Mouse (Mus musculus): ENCODE results near the gene Tex2. TPM values are rescaled to one million over a fixed set of nuclear protein-coding genes. Genes with fewer than 3 reads are reported as not detected.

Tex2 gene
- polyA plus RNA-seq, 1 experiment from 2014 or later: 17.1 TPM

- Histone ChIP-seq H3K27me3 (replicated peaks; ENCODE audit: control insufficient read depth, insufficient read depth, low read length) (no peaks in the 10 kb centered on the region), H3K4me1 (replicated peaks; ENCODE audit: control insufficient read depth, insufficient read depth, low read length) (peaks cover 11% of the 10 kb centered on the region; the same call in 1 of the 2 replicates), H3K9ac (ENCODE audit: low read depth, low read length) (no peak overlapping the region), H3K36me3 (ENCODE audit: control insufficient read depth, insufficient read depth) (peaks cover 22% of the 10 kb centered on the region), H3K27ac (ENCODE audit: low read depth, low read length) (no peak overlapping the region), H3K9me3 (ENCODE audit: control insufficient read depth) (no peaks in the 10 kb centered on the region), H3K4me2 (replicated peaks; ENCODE audit: low read depth) (no peak overlapping the region), H3K4me3 (ENCODE audit: low read depth, low read length) (no peak overlapping the region)
- no peak for TF ChIP-seq CTCF (IDR thresholded peaks at IDR 0.05; ENCODE audit: low read depth)
- 93% methylated on average over 14 of the region's 14 CpGs for WGBS
- ATAC-seq: no peak
Observed at GRCm38 (mm10) chr11:106568329-106568960, 44.8 kb downstream of the Tex2 start.

- no peak for ATAC-seq
- no peak overlapping the region for H3K4me2 ChIP-seq (replicated peaks; ENCODE audit: low read depth)
- H3K9me3 ChIP-seq (ENCODE audit: control insufficient read depth): no peaks in the 10 kb centered on the region
- H3K27me3 ChIP-seq (replicated peaks; ENCODE audit: control insufficient read depth, insufficient read depth, low read length): no peaks in the 10 kb centered on the region
- H3K4me1 ChIP-seq (replicated peaks; ENCODE audit: control insufficient read depth, insufficient read depth, low read length): peaks cover under 1% of the 10 kb centered on the region; the same call in 1 of the 2 replicates
- H3K36me3 ChIP-seq (ENCODE audit: control insufficient read depth, insufficient read depth): peaks cover 22% of the 10 kb centered on the region
- no peak overlapping the region for H3K27ac ChIP-seq (ENCODE audit: low read depth, low read length)
- TF ChIP-seq CTCF (IDR thresholded peaks at IDR 0.05; ENCODE audit: low read depth): no peak
- no peak overlapping the region for H3K9ac ChIP-seq (ENCODE audit: low read depth, low read length)
- WGBS: 98% methylated on average over 8 of the region's 8 CpGs
- H3K4me3 ChIP-seq (ENCODE audit: low read depth, low read length): no peak overlapping the region
Observed at GRCm38 (mm10) chr11:106566040-106566785, 47.0 kb downstream of the Tex2 start.

- WGBS: 78% methylated on average over 12 of the region's 12 CpGs
- ATAC-seq: no peak
- Histone ChIP-seq H3K4me2 (replicated peaks; ENCODE audit: low read depth) (no peak overlapping the region), H3K9me3 (ENCODE audit: control insufficient read depth) (no peaks in the 10 kb centered on the region), H3K4me3 (ENCODE audit: low read depth, low read length) (no peak overlapping the region), H3K36me3 (ENCODE audit: control insufficient read depth, insufficient read depth) (peaks cover 22% of the 10 kb centered on the region), H3K9ac (ENCODE audit: low read depth, low read length) (no peak overlapping the region), H3K4me1 (replicated peaks; ENCODE audit: control insufficient read depth, insufficient read depth, low read length) (no peaks in the 10 kb centered on the region), H3K27me3 (replicated peaks; ENCODE audit: control insufficient read depth, insufficient read depth, low read length) (no peaks in the 10 kb centered on the region), H3K27ac (ENCODE audit: low read depth, low read length) (no peak overlapping the region)
- no peak for TF ChIP-seq CTCF (IDR thresholded peaks at IDR 0.05; ENCODE audit: low read depth)
Observed at GRCm38 (mm10) chr11:106564261-106564660, 49.0 kb downstream of the Tex2 start.

DNA sequence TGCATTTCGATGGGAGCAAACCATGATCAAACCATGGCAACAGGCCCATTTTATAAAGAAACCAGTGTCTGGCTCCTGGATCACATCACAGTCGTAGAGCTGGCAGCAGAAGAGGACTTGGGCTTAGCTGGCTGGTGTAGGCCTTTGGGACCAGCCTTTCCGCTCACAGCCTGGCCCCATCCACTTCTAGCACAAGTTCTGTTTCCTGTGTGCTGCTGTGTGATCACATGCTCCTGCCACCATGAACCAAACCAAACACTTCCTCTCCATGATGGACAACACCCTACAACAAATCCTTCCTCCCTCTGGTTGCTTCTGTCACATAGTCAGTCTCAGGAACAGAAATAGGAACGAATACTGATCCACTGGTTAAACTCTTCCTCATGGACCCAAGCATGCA is 50.5 kb downstream of the Tex2 start:
- Histone ChIP-seq H3K4me2 (replicated peaks; ENCODE audit: low read depth) (no peak overlapping the region), H3K27me3 (replicated peaks; ENCODE audit: control insufficient read depth, insufficient read depth, low read length) (no peaks in the 10 kb centered on the region), H3K9me3 (ENCODE audit: control insufficient read depth) (no peaks in the 10 kb centered on the region), H3K9ac (ENCODE audit: low read depth, low read length) (no peak overlapping the region), H3K36me3 (ENCODE audit: control insufficient read depth, insufficient read depth) (peaks cover 16% of the 10 kb centered on the region), H3K4me3 (ENCODE audit: low read depth, low read length) (no peak overlapping the region), H3K27ac (ENCODE audit: low read depth, low read length) (no peak overlapping the region), H3K4me1 (replicated peaks; ENCODE audit: control insufficient read depth, insufficient read depth, low read length) (0 out of 2 replicates have a peak, but pooled peaks cover 2% of the 10 kb centered on the region)
- WGBS: 86% methylated on average over 4 of the region's 4 CpGs
- no peak for ATAC-seq
- TF ChIP-seq CTCF (IDR thresholded peaks at IDR 0.05; ENCODE audit: low read depth): no peak

DNA sequence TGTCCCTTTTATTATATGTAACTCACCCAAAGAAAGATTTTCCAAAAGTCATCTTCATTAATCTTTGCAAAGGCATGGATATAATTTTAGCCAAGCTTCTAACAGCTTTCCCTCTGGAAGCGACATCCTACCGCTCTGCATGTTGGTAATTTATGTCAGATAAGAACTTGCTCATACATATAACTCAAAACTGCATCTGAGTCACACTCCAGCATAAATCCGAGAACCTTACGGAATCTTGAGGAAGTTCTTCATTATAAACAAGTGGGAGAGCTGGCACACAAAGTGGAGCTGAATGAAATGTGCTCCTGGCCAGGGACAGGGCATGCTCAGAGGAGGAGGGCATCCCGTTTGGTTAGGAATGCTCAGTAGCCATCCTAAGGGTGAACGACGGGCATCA is 53.5 kb downstream of the Tex2 start:
- ATAC-seq: no peak
- peaks cover 17% of the 10 kb centered on the region; the same call in 1 of the 2 replicates for H3K4me1 ChIP-seq (replicated peaks; ENCODE audit: control insufficient read depth, insufficient read depth, low read length)
- no peak for TF ChIP-seq CTCF (IDR thresholded peaks at IDR 0.05; ENCODE audit: low read depth)
- no peaks in the 10 kb centered on the region for H3K9me3 ChIP-seq (ENCODE audit: control insufficient read depth)
- H3K36me3 ChIP-seq (ENCODE audit: control insufficient read depth, insufficient read depth): no peaks in the 10 kb centered on the region; the same call in 1 of the 2 replicates
- no peak overlapping the region for H3K27ac ChIP-seq (ENCODE audit: low read depth, low read length)
- no peak overlapping the region for H3K9ac ChIP-seq (ENCODE audit: low read depth, low read length)
- H3K27me3 ChIP-seq (replicated peaks; ENCODE audit: control insufficient read depth, insufficient read depth, low read length): no peaks in the 10 kb centered on the region
- H3K4me2 ChIP-seq (replicated peaks; ENCODE audit: low read depth): no peak overlapping the region
- WGBS: 80% methylated on average over 7 of the region's 7 CpGs
- H3K4me3 ChIP-seq (ENCODE audit: low read depth, low read length): no peak overlapping the region

- Histone ChIP-seq H3K9ac (ENCODE audit: low read depth, low read length) (no peak overlapping the region), H3K27me3 (replicated peaks; ENCODE audit: control insufficient read depth, insufficient read depth, low read length) (no peaks in the 10 kb centered on the region), H3K36me3 (ENCODE audit: control insufficient read depth, insufficient read depth) (no peaks in the 10 kb centered on the region; the same call in 1 of the 2 replicates), H3K4me2 (replicated peaks; ENCODE audit: low read depth) (no peak overlapping the region), H3K9me3 (ENCODE audit: control insufficient read depth) (no peaks in the 10 kb centered on the region), H3K27ac (ENCODE audit: low read depth, low read length) (no peak overlapping the region; the same call in 1 of the 2 replicates), H3K4me1 (replicated peaks; ENCODE audit: control insufficient read depth, insufficient read depth, low read length) (peaks cover 17% of the 10 kb centered on the region; the same call in 1 of the 2 replicates), H3K4me3 (ENCODE audit: low read depth, low read length) (no peak overlapping the region)
- no peak for ATAC-seq
- TF ChIP-seq CTCF (IDR thresholded peaks at IDR 0.05; ENCODE audit: low read depth): no peak
- WGBS: 63% methylated on average over 4 of the region's 4 CpGs
Observed at GRCm38 (mm10) chr11:106558008-106558407, 55.2 kb downstream of the Tex2 start.
